Mouse (Mus musculus): ENCODE measurements around the gene Ppp2r2d. TPM values are rescaled to one million over a fixed set of nuclear protein-coding genes. Genes with fewer than 3 reads are reported as not detected.

The Ppp2r2d gene
- polyA plus RNA-seq, 1 experiment from 2014 or later: 8.9 TPM

Other genes starting within 250 kb of the Ppp2r2d start
- gene Mapk1ip1, start 194 bp downstream of the Ppp2r2d start, polyA plus RNA-seq (2015; fragmentation: Nextera tagmentation; extraction: Ambion mirVana): 12.8 and 13.8 TPM in 2 replicates
- gene Bnip3, start 63.4 kb downstream of the Ppp2r2d start, polyA plus RNA-seq (2015; fragmentation: Nextera tagmentation; extraction: Ambion mirVana): 192 and 195 TPM in 2 replicates
- 0.10 and 0.15 TPM in 2 replicates for gene Jakmip3, start 94.7 kb downstream of the Ppp2r2d start, polyA plus RNA-seq (2015; fragmentation: Nextera tagmentation; extraction: Ambion mirVana)
- 10.0 and 11.6 TPM in 2 replicates for gene Dpysl4, start 239.9 kb downstream of the Ppp2r2d start, polyA plus RNA-seq (2015; fragmentation: Nextera tagmentation; extraction: Ambion mirVana)